Mouse (Mus musculus) neural tube, postnatal 0 days (tissue): ENCODE measurements around the gene Ift140. TPM values are rescaled to one million over a fixed set of nuclear protein-coding genes. Genes with fewer than 3 reads are reported as not detected.

Source experiments
- polyA plus RNA-seq: library from polyadenylated mRNA; unstranded; fragments of >200 nt; fragmentation: Nextera tagmentation; extraction: Ambion mirVana; gene quantifications from 2 replicates; pipeline ENCODE4 v1.2.1, GENCODE M21; 2015

Ift140 gene
- polyA plus RNA-seq: 10.6 and 12.1 TPM in 2 replicates

GRCm38 (mm10) chr17:25015655-25016291 lies at the start of gene Ift140, which contains the start of gene Cramp1l:
Ift140 (plus strand) TSS chr17:25016085.
Cramp1l (minus strand) TSS chr17:25015788.

GRCm38 (mm10) chr17:25083444-25083931 lies 67.6 kb downstream of the Ift140 start, which contains the start of gene Tmem204:
Tmem204 (minus strand) TSS chr17:25083591.

GRCm38 (mm10) chr17:25115664-25116432 lies 100.0 kb downstream of the Ift140 start, which contains the start of gene Telo2:
Telo2 (minus strand) TSS chr17:25115967.

GRCm38 (mm10) chr17:25120406-25120805 lies 104.5 kb downstream of the Ift140 start, which contains the start of gene Ptx4:
Ptx4 (plus strand) TSS chr17:25120760.

GRCm38 (mm10) chr17:25133275-25133698 lies 117.4 kb downstream of the Ift140 start, which contains the start of gene Clcn7:
Clcn7 (plus strand) TSS chr17:25133391.

Other genes starting within 250 kb of the Ift140 start
- gene Meiob, start 211.8 kb upstream of the Ift140 start, polyA plus RNA-seq: not detected in 2 replicates
- gene Hagh, start 175.9 kb upstream of the Ift140 start, polyA plus RNA-seq: 101 and 108 TPM in 2 replicates
- 28.1 and 29.5 TPM in 2 replicates for gene Fahd1, start 165.7 kb upstream of the Ift140 start, polyA plus RNA-seq
- gene Igfals, start 150.1 kb upstream of the Ift140 start, polyA plus RNA-seq: 0.25 and 0.35 TPM in 2 replicates
- gene Nubp2, start 129.7 kb upstream of the Ift140 start, polyA plus RNA-seq: 61.6 and 67.5 TPM in 2 replicates
- 85.2 and 90.4 TPM in 2 replicates for gene Spsb3, start 129.4 kb upstream of the Ift140 start, polyA plus RNA-seq
- 28.3 and 29.9 TPM in 2 replicates for gene Eme2, start 121.0 kb upstream of the Ift140 start, polyA plus RNA-seq
- 131 and 137 TPM in 2 replicates for gene Mrps34, start 121.0 kb upstream of the Ift140 start, polyA plus RNA-seq
- 123 TPM in 2 replicates for gene Nme3, start 119.6 kb upstream of the Ift140 start, polyA plus RNA-seq
- gene Mapk8ip3, start 79.1 kb upstream of the Ift140 start, polyA plus RNA-seq: 58.6 and 70.9 TPM in 2 replicates
- 43.4 and 45.3 TPM in 2 replicates for gene Jpt2, start 55.4 kb upstream of the Ift140 start, polyA plus RNA-seq
- gene Cramp1l, start 297 bp upstream of the Ift140 start, polyA plus RNA-seq: 5.0 and 5.6 TPM in 2 replicates
- gene Tmem204, start 67.5 kb downstream of the Ift140 start, polyA plus RNA-seq: 10.5 and 10.7 TPM in 2 replicates
- gene Telo2, start 99.9 kb downstream of the Ift140 start, polyA plus RNA-seq: 38.9 and 43.9 TPM in 2 replicates
- 0.50 and 0.94 TPM in 2 replicates for gene Ptx4, start 104.7 kb downstream of the Ift140 start, polyA plus RNA-seq
- 19.8 and 20.7 TPM in 2 replicates for gene Clcn7, start 117.3 kb downstream of the Ift140 start, polyA plus RNA-seq
- not detected in 2 replicates for gene Ccdc154, start 146.4 kb downstream of the Ift140 start, polyA plus RNA-seq
- gene Gm38655, start 159.4 kb downstream of the Ift140 start, polyA plus RNA-seq: not detected in 2 replicates
- gene BC003965, start 168.5 kb downstream of the Ift140 start, polyA plus RNA-seq: 29.8 and 30.3 TPM in 2 replicates
- 14.4 and 15.5 TPM in 2 replicates for gene Unkl, start 172.3 kb downstream of the Ift140 start, polyA plus RNA-seq
- 127 and 128 TPM in 2 replicates for gene Gnptg, start 224.0 kb downstream of the Ift140 start, polyA plus RNA-seq
- 62.0 and 68.2 TPM in 2 replicates for gene Tsr3, start 224.1 kb downstream of the Ift140 start, polyA plus RNA-seq
- gene Baiap3, start 240.3 kb downstream of the Ift140 start, polyA plus RNA-seq: 26.6 and 31.1 TPM in 2 replicates